Mouse (Mus musculus) liver, embryonic 12.5 days (tissue): ENCODE data around the gene Chka. TPM values are rescaled to one million over a fixed set of nuclear protein-coding genes. Genes with fewer than 3 reads are reported as not detected.

ENCODE experiments used
- ATAC-seq: fragments of 200-750 bp; cut with Nextera tagmentation; 2 replicates; pipeline ENCODE4 v1.8.0; 2017; ENCODE audit warnings: moderate number of reproducible peaks, mild to moderate bottlenecking, moderate library complexity
- H3K27ac ChIP-seq: fragments of 300-500 bp; sonication (generic); 2 replicates; pipeline ENCODE4 v1.5.1; 2016; ENCODE audit warnings: mild to moderate bottlenecking
- H3K27me3 ChIP-seq: fragments of 300-500 bp; sonication (generic); replicated peaks from 2 replicates; pipeline ENCODE4 v1.6.1; 2016; ENCODE audit warnings: mild to moderate bottlenecking, moderate library complexity
- H3K36me3 ChIP-seq: fragments of 300-500 bp; sonication (generic); 2 replicates; pipeline ENCODE4 v1.6.1; 2016; ENCODE audit warnings: mild to moderate bottlenecking, moderate library complexity
- H3K4me1 ChIP-seq: fragments of 300-500 bp; sonication (generic); 2 replicates; pipeline ENCODE4 v1.6.1; 2016
- H3K4me2 ChIP-seq: fragments of 300-500 bp; sonication (generic); 2 replicates; pipeline ENCODE4 v1.6.1; 2016; ENCODE audit warnings: mild to moderate bottlenecking, moderate library complexity
- H3K4me3 ChIP-seq: fragments of 300-500 bp; sonication (generic); 2 replicates; pipeline ENCODE4 v1.5.1; 2016; ENCODE audit warnings: mild to moderate bottlenecking, moderate library complexity
- H3K9ac ChIP-seq: fragments of 300-500 bp; sonication (generic); 2 replicates; pipeline ENCODE4 v1.6.1; 2016; ENCODE audit warnings: mild to moderate bottlenecking, moderate library complexity
- H3K9me3 ChIP-seq: fragments of 300-500 bp; sonication (generic); replicated peaks from 2 replicates; pipeline ENCODE4 v1.6.1; 2016; ENCODE audit warnings: mild to moderate bottlenecking, moderate library complexity
- WGBS: fragments of 180-500 bp; shearing (Covaris S2); methylation state at CpG from one replicate; pipeline ENCODE4 v1.1.7; 2016; ENCODE audit not compliant: insufficient replicate concordance; 5-methylcytosine and 5-hydroxymethylcytosine counted together
- polyA plus RNA-seq: library from polyadenylated mRNA; unstranded; fragments of >200 nt; fragmentation: Nextera tagmentation; extraction: Ambion mirVana; gene quantifications from 2 replicates; pipeline ENCODE4 v1.2.1, GENCODE M21; 2016

Gene Chka
- polyA plus RNA-seq, result 25.5 and 26.7 TPM in 2 replicates

GRCm38 (mm10) chr19:3851502-3851962, at the start of gene Chka:
TSS of gene Chka (plus strand) at chr19:3851773.
- under 1% methylated on average over 50 of the region's 54 CpGs for WGBS
- H3K27ac ChIP-seq, result peak within 1 kb of the TSS; percentile 95
- H3K9ac ChIP-seq, result peak within 1 kb of the TSS; percentile 85
- peak; percentile 96 for ATAC-seq
- peaks cover 55% of the 10 kb centered on the region for H3K4me1 ChIP-seq
- peak within 1 kb of the TSS; percentile 93 for H3K4me2 ChIP-seq
- peak within 1 kb of the TSS; percentile 73 for H3K4me3 ChIP-seq
- H3K9me3 ChIP-seq, result no peaks in the 10 kb centered on the region
- H3K36me3 ChIP-seq, result no peaks in the 10 kb centered on the region
- H3K27me3 ChIP-seq, result no peaks in the 10 kb centered on the region

GRCm38 (mm10) chr19:3805526-3805925, 46.0 kb upstream of the Chka start:
- H3K27me3 ChIP-seq, result no peaks in the 10 kb centered on the region
- peaks cover 90% of the 10 kb centered on the region for H3K36me3 ChIP-seq
- H3K4me2 ChIP-seq, result no peak overlapping the region
- no peaks in the 10 kb centered on the region for H3K4me1 ChIP-seq
- H3K9ac ChIP-seq, result no peak overlapping the region
- no peak for ATAC-seq
- no peak overlapping the region for H3K27ac ChIP-seq
- H3K9me3 ChIP-seq, result no peaks in the 10 kb centered on the region
- 79% methylated on average over 7 of the region's 7 CpGs for WGBS
- H3K4me3 ChIP-seq, result no peak overlapping the region

- Histone ChIP-seq H3K9me3 (no peaks in the 10 kb centered on the region), H3K27me3 (no peaks in the 10 kb centered on the region), H3K36me3 (peaks cover 78% of the 10 kb centered on the region), H3K9ac (no peak overlapping the region), H3K4me2 (no peak overlapping the region), H3K4me3 (no peak overlapping the region), H3K27ac (no peak overlapping the region), H3K4me1 (no peaks in the 10 kb centered on the region)
- 84% methylated on average over 10 of the region's 10 CpGs for WGBS
- no peak for ATAC-seq
Observed at GRCm38 (mm10) chr19:3810536-3811233, 40.9 kb upstream of the Chka start.

GRCm38 (mm10) chr19:3814461-3814860, 37.1 kb upstream of the Chka start:
- 87% methylated on average over 10 of the region's 10 CpGs for WGBS
- peaks cover 11% of the 10 kb centered on the region for H3K4me1 ChIP-seq
- H3K9me3 ChIP-seq, result no peaks in the 10 kb centered on the region
- H3K27me3 ChIP-seq, result no peaks in the 10 kb centered on the region
- ATAC-seq, result no peak
- peaks cover 58% of the 10 kb centered on the region for H3K36me3 ChIP-seq
- no peak overlapping the region for H3K27ac ChIP-seq
- H3K9ac ChIP-seq, result no peak overlapping the region
- no peak overlapping the region for H3K4me3 ChIP-seq
- H3K4me2 ChIP-seq, result no peak overlapping the region

- Histone ChIP-seq H3K9ac (no peak overlapping the region), H3K27me3 (no peaks in the 10 kb centered on the region), H3K36me3 (peaks cover 44% of the 10 kb centered on the region), H3K4me1 (peaks cover 17% of the 10 kb centered on the region), H3K4me2 (no peak overlapping the region), H3K4me3 (no peak overlapping the region), H3K9me3 (no peaks in the 10 kb centered on the region), H3K27ac (no peak overlapping the region)
- no peak; the same call in 1 of the 2 replicates for ATAC-seq
- 82% methylated on average over 12 of the region's 12 CpGs for WGBS
Observed at GRCm38 (mm10) chr19:3815824-3816223, 35.7 kb upstream of the Chka start.

- Histone ChIP-seq H3K27ac (no peak overlapping the region), H3K36me3 (peaks cover 31% of the 10 kb centered on the region), H3K9me3 (no peaks in the 10 kb centered on the region), H3K4me3 (no peak overlapping the region), H3K9ac (no peak overlapping the region), H3K4me1 (peaks cover 20% of the 10 kb centered on the region), H3K4me2 (no peak overlapping the region), H3K27me3 (no peaks in the 10 kb centered on the region)
- no peak for ATAC-seq
- 52% methylated on average over 2 of the region's 2 CpGs for WGBS
Observed at GRCm38 (mm10) chr19:3819080-3819479, 32.5 kb upstream of the Chka start.

- Histone ChIP-seq H3K4me3 (no peak overlapping the region), H3K4me1 (peaks cover 20% of the 10 kb centered on the region), H3K4me2 (no peak overlapping the region), H3K9me3 (no peaks in the 10 kb centered on the region), H3K27ac (no peak overlapping the region), H3K27me3 (no peaks in the 10 kb centered on the region), H3K36me3 (peaks cover 22% of the 10 kb centered on the region), H3K9ac (no peak overlapping the region)
- ATAC-seq, result no peak
- WGBS, result 70% methylated on average over 2 of the region's 2 CpGs
Observed at GRCm38 (mm10) chr19:3819899-3820444, 31.6 kb upstream of the Chka start.

- Histone ChIP-seq H3K4me2 (no peak overlapping the region), H3K27ac (no peak overlapping the region), H3K4me1 (peaks cover 9% of the 10 kb centered on the region; the same call in 1 of the 2 replicates), H3K27me3 (no peaks in the 10 kb centered on the region), H3K9me3 (no peaks in the 10 kb centered on the region), H3K36me3 (no peaks in the 10 kb centered on the region), H3K4me3 (no peak overlapping the region), H3K9ac (no peak overlapping the region)
- ATAC-seq, result no peak
Observed at GRCm38 (mm10) chr19:3825044-3825443, 26.5 kb upstream of the Chka start.

GRCm38 (mm10) chr19:3829863-3830262, 21.7 kb upstream of the Chka start:
- ATAC-seq, result no peak
- H3K27me3 ChIP-seq, result no peaks in the 10 kb centered on the region
- no peak overlapping the region for H3K4me3 ChIP-seq
- H3K36me3 ChIP-seq, result no peaks in the 10 kb centered on the region
- no peak overlapping the region for H3K4me2 ChIP-seq
- 74% methylated on average over 3 of the region's 3 CpGs for WGBS
- peaks cover 34% of the 10 kb centered on the region for H3K4me1 ChIP-seq
- no peak overlapping the region for H3K27ac ChIP-seq
- no peaks in the 10 kb centered on the region for H3K9me3 ChIP-seq
- H3K9ac ChIP-seq, result no peak overlapping the region

- Histone ChIP-seq H3K4me3 (no peak overlapping the region), H3K36me3 (no peaks in the 10 kb centered on the region), H3K9me3 (no peaks in the 10 kb centered on the region), H3K4me2 (0 out of 2 replicates have a peak overlapping the region, but pooled peaks have one; percentile 3), H3K27me3 (no peaks in the 10 kb centered on the region), H3K9ac (no peak overlapping the region), H3K4me1 (peaks cover 39% of the 10 kb centered on the region), H3K27ac (peak overlapping the region; percentile 58)
- ATAC-seq, result peak; percentile 86
- WGBS, result 36% methylated on average over 8 of the region's 8 CpGs
Observed at GRCm38 (mm10) chr19:3831716-3832115, 19.9 kb upstream of the Chka start.

- Histone ChIP-seq H3K9ac (peak overlapping the region; percentile 9; the same call in 1 of the 2 replicates), H3K27ac (peak overlapping the region; percentile 71), H3K9me3 (no peaks in the 10 kb centered on the region), H3K27me3 (no peaks in the 10 kb centered on the region), H3K4me3 (no peak overlapping the region), H3K4me2 (peak overlapping the region; percentile 25), H3K36me3 (no peaks in the 10 kb centered on the region), H3K4me1 (peaks cover 39% of the 10 kb centered on the region)
- WGBS, result 44% methylated on average over 4 of the region's 4 CpGs
- ATAC-seq, result peak; percentile 57
Observed at GRCm38 (mm10) chr19:3832851-3833353, 18.7 kb upstream of the Chka start.

GRCm38 (mm10) chr19:3834301-3834700, 17.3 kb upstream of the Chka start:
- no peak overlapping the region for H3K4me2 ChIP-seq
- no peak for ATAC-seq
- 77% methylated on average over 7 of the region's 7 CpGs for WGBS

More at GRCm38 (mm10) chr19:3834301-3834700, 17.3 kb upstream of the Chka start:
- H3K4me3 ChIP-seq, result no peak overlapping the region
- no peak overlapping the region for H3K9ac ChIP-seq
- no peaks in the 10 kb centered on the region for H3K36me3 ChIP-seq
- H3K27me3 ChIP-seq, result no peaks in the 10 kb centered on the region
- H3K4me1 ChIP-seq, result peaks cover 39% of the 10 kb centered on the region
- no peaks in the 10 kb centered on the region for H3K9me3 ChIP-seq
- no peak overlapping the region for H3K27ac ChIP-seq
